Comparison of ENCODE assay signal across 28 mouse cellular contexts in genomic region chr14:46646673-46647318, GRCm38 (mm10).
DNase-seq lines count a peak whose midpoint lies in the region; ATAC-seq lines count a peak whose summit lies in the region.
"Had no signal": no experiment of that assay in that cellular context is flagged by ENCODE, and none has a peak within 500 bp of the region (broad histone marks: within the 10 kb centered on the region; RNA-seq: fewer than 3 reads in every experiment).

No protein-coding gene starts in this region.

- 0 out of 2 replicates have a peak, but pooled peaks have one; percentile 38 for ATAC-seq in neural tube, embryonic 11.5 days (ENCODE audit: insufficient read depth, low FRiP score, low TSS enrichment)
- ATAC-seq in midbrain, embryonic 16.5 days: peak; percentile 50; the same call in 1 of the 2 replicates
- ATAC-seq in neural tube, embryonic 15.5 days (ENCODE audit: low FRiP score): peak; percentile 54
- ATAC-seq in activated CD4-positive, CD25-positive, alpha-beta regulatory T cell, adult 4 months: no peak
- ATAC-seq: intestine, postnatal 0 days had no signal

- no peaks in the 10 kb centered on the region for H3K4me1 ChIP-seq in neural tube, embryonic 11.5 days (ENCODE audit: control insufficient read depth, insufficient read depth, low read length)
- no peaks in the 10 kb centered on the region for H3K4me1 ChIP-seq in midbrain, embryonic 16.5 days (ENCODE audit: control insufficient read depth, insufficient read depth, low read length)
- peaks cover 13% of the 10 kb centered on the region for H3K4me1 ChIP-seq in neural tube, embryonic 15.5 days
- H3K4me1 ChIP-seq: embryonic facial prominence, embryonic 15.5 days; forebrain, embryonic 12.5 days; kidney, embryonic 15.5 days; limb, embryonic 13.5 days had no signal

- no peaks in the 10 kb centered on the region for H3K27me3 ChIP-seq in neural tube, embryonic 11.5 days (ENCODE audit: control insufficient read depth, insufficient read depth, low read length)
- no peaks in the 10 kb centered on the region for H3K27me3 ChIP-seq in midbrain, embryonic 16.5 days (ENCODE audit: control insufficient read depth, insufficient read depth, low read depth, low read length)
- no peaks in the 10 kb centered on the region for H3K27me3 ChIP-seq in neural tube, embryonic 15.5 days (replicated peaks)
- H3K27me3 ChIP-seq: CH12.LX; embryonic facial prominence, embryonic 15.5 days; heart, embryonic 15.5 days; kidney, embryonic 15.5 days; limb, embryonic 13.5 days had no signal

- DNase-seq in embryo, embryonic 9.5 days (ENCODE audit: extremely low spot score): peak; percentile 8
- no peak for DNase-seq in embryo, embryonic 11 days
- DNase-seq in neural tube, embryonic 11.5 days (ENCODE audit: low spot score): no peak
- no peak for DNase-seq in neural tube, embryonic 10.5 days (ENCODE audit: extremely low spot score, low spot score)
- no peak for DNase-seq in kidney, adult 9 months
- DNase-seq: adrenal gland, postnatal 10 days; cerebellum, adult 11 months; gastrocnemius, postnatal 14 days; kidney, postnatal 25 days; lung, postnatal 10 days; spleen, adult 18-20 months; thymus, adult 18-20 months; thymus, postnatal 25 days had no signal

- no peaks in the 10 kb centered on the region for H3K36me3 ChIP-seq in neural tube, embryonic 11.5 days (ENCODE audit: control insufficient read depth, insufficient read depth, low read length)
- no peaks in the 10 kb centered on the region for H3K36me3 ChIP-seq in midbrain, embryonic 16.5 days (ENCODE audit: control insufficient read depth, insufficient read depth, low read length)
- H3K36me3 ChIP-seq in neural tube, embryonic 15.5 days: no peaks in the 10 kb centered on the region
- H3K36me3 ChIP-seq: embryonic facial prominence, embryonic 10.5 days; embryonic facial prominence, embryonic 15.5 days; forebrain, embryonic 12.5 days; heart, embryonic 10.5 days; heart, embryonic 15.5 days; kidney, embryonic 15.5 days; limb, embryonic 13.5 days had no signal

- no peak overlapping the region for H3K9ac ChIP-seq in neural tube, embryonic 11.5 days (ENCODE audit: low read length)
- no peak overlapping the region for H3K9ac ChIP-seq in midbrain, embryonic 16.5 days (ENCODE audit: low read depth, low read length)
- no peak overlapping the region for H3K9ac ChIP-seq in neural tube, embryonic 15.5 days (replicated peaks)
- H3K9ac ChIP-seq: embryonic facial prominence, embryonic 15.5 days; forebrain, embryonic 12.5 days; heart, embryonic 15.5 days; kidney, embryonic 15.5 days; limb, embryonic 13.5 days had no signal

- H3K9me3 ChIP-seq in neural tube, embryonic 11.5 days (ENCODE audit: control insufficient read depth, low read length): no peaks in the 10 kb centered on the region
- no peaks in the 10 kb centered on the region for H3K9me3 ChIP-seq in midbrain, embryonic 16.5 days (replicated peaks; ENCODE audit: control insufficient read depth, low read length, poor library complexity, severe bottlenecking)
- no peaks in the 10 kb centered on the region for H3K9me3 ChIP-seq in neural tube, embryonic 15.5 days (replicated peaks)
- H3K9me3 ChIP-seq: embryonic facial prominence, embryonic 10.5 days; embryonic facial prominence, embryonic 15.5 days; forebrain, embryonic 12.5 days; heart, embryonic 10.5 days; heart, embryonic 15.5 days; kidney, embryonic 15.5 days; limb, embryonic 13.5 days had no signal

- 56% methylated on average over 14 of the region's 14 CpGs for WGBS in neural tube, embryonic 11.5 days
- 69% methylated on average over 14 of the region's 14 CpGs for WGBS in midbrain, embryonic 16.5 days
- WGBS in neural tube, embryonic 15.5 days: 41% methylated on average over 14 of the region's 14 CpGs

- H3K4me2 ChIP-seq in neural tube, embryonic 11.5 days (ENCODE audit: low read depth): no peak overlapping the region
- H3K4me2 ChIP-seq in midbrain, embryonic 16.5 days (ENCODE audit: low read length): no peak overlapping the region
- H3K4me2 ChIP-seq in neural tube, embryonic 15.5 days: peak overlapping the region; percentile 22
- H3K4me2 ChIP-seq: embryonic facial prominence, embryonic 15.5 days; forebrain, embryonic 12.5 days; heart, embryonic 15.5 days; kidney, embryonic 15.5 days; limb, embryonic 13.5 days; liver, embryonic 11.5 days had no signal

- H3K4me3 ChIP-seq in neural tube, embryonic 11.5 days (ENCODE audit: low read depth, low read length): no peak overlapping the region
- H3K4me3 ChIP-seq in midbrain, embryonic 16.5 days (ENCODE audit: low read depth, low read length): no peak overlapping the region
- H3K4me3 ChIP-seq in neural tube, embryonic 15.5 days (replicated peaks): no peak overlapping the region
- H3K4me3 ChIP-seq: embryonic facial prominence, embryonic 10.5 days; embryonic facial prominence, embryonic 15.5 days; forebrain, embryonic 12.5 days; heart, embryonic 10.5 days; heart, embryonic 15.5 days; kidney, embryonic 15.5 days; left cerebral cortex, adult 2 months; limb, embryonic 13.5 days had no signal

- no peak overlapping the region for H3K27ac ChIP-seq in neural tube, embryonic 11.5 days (ENCODE audit: low read depth, low read length)
- H3K27ac ChIP-seq in midbrain, embryonic 16.5 days (ENCODE audit: low read length): no peak overlapping the region
- peak overlapping the region; percentile 48; the same call in 1 of the 2 replicates for H3K27ac ChIP-seq in neural tube, embryonic 15.5 days (replicated peaks)
- H3K27ac ChIP-seq: embryonic facial prominence, embryonic 10.5 days; embryonic facial prominence, embryonic 15.5 days; forebrain, embryonic 12.5 days; heart, embryonic 15.5 days; kidney, embryonic 15.5 days; left cerebral cortex, adult 2 months; limb, embryonic 13.5 days; stomach, postnatal 0 days had no signal
